Mouse (Mus musculus): Measurements from ENCODE around the gene 1700086D15Rik. TPM values are rescaled to one million over a fixed set of nuclear protein-coding genes. Genes with fewer than 3 reads are reported as not detected.

Gene 1700086D15Rik
- polyA plus RNA-seq, 1 experiment, result not detected

GRCm38 (mm10) chr11:65157966-65158657 is 1.6 kb downstream of the 1700086D15Rik start:
- TF ChIP-seq GATA1 (IDR thresholded peaks at IDR 0.05; ENCODE audit: low read length), result no peak

GRCm38 (mm10) chr11:65153006-65153405 is 6.7 kb downstream of the 1700086D15Rik start:
- TF ChIP-seq GATA1 (IDR thresholded peaks at IDR 0.05; ENCODE audit: low read length), result no peak

GRCm38 (mm10) chr11:65148441-65148840 is 11.2 kb downstream of the 1700086D15Rik start:
- no peak for TF ChIP-seq GATA1 (IDR thresholded peaks at IDR 0.05; ENCODE audit: low read length)

- TF ChIP-seq GATA1 (IDR thresholded peaks at IDR 0.05; ENCODE audit: low read length), result no peak
Observed at GRCm38 (mm10) chr11:65142838-65143417, 16.8 kb downstream of the 1700086D15Rik start.

- TF ChIP-seq GATA1 (IDR thresholded peaks at IDR 0.05; ENCODE audit: low read length), result no peak
Observed at GRCm38 (mm10) chr11:65139030-65139429, 20.7 kb downstream of the 1700086D15Rik start.

GRCm38 (mm10) chr11:65137145-65137652 is 22.5 kb downstream of the 1700086D15Rik start:
- no peak for TF ChIP-seq GATA1 (IDR thresholded peaks at IDR 0.05; ENCODE audit: low read length)

GRCm38 (mm10) chr11:65135251-65135739 is 24.4 kb downstream of the 1700086D15Rik start:
- no peak for TF ChIP-seq GATA1 (IDR thresholded peaks at IDR 0.05; ENCODE audit: low read length)

- no peak for TF ChIP-seq GATA1 (IDR thresholded peaks at IDR 0.05; ENCODE audit: low read length)
Observed at GRCm38 (mm10) chr11:65133661-65134060, 26.0 kb downstream of the 1700086D15Rik start.

GRCm38 (mm10) chr11:65129110-65129509 is 30.6 kb downstream of the 1700086D15Rik start:
- TF ChIP-seq GATA1 (IDR thresholded peaks at IDR 0.05; ENCODE audit: low read length), result no peak

- no peak for TF ChIP-seq GATA1 (IDR thresholded peaks at IDR 0.05; ENCODE audit: low read length)
Observed at GRCm38 (mm10) chr11:65128666-65129065, 31.0 kb downstream of the 1700086D15Rik start.

GRCm38 (mm10) chr11:65126566-65126965 is 33.1 kb downstream of the 1700086D15Rik start:
- TF ChIP-seq GATA1 (IDR thresholded peaks at IDR 0.05; ENCODE audit: low read length), result no peak

GRCm38 (mm10) chr11:65124913-65125418 is 34.7 kb downstream of the 1700086D15Rik start:
- no peak for TF ChIP-seq GATA1 (IDR thresholded peaks at IDR 0.05; ENCODE audit: low read length)

GRCm38 (mm10) chr11:65120276-65120675 is 39.4 kb downstream of the 1700086D15Rik start:
- TF ChIP-seq GATA1 (IDR thresholded peaks at IDR 0.05; ENCODE audit: low read length), result no peak

- TF ChIP-seq GATA1 (IDR thresholded peaks at IDR 0.05; ENCODE audit: low read length), result no peak
Observed at GRCm38 (mm10) chr11:65115811-65116210, 43.9 kb downstream of the 1700086D15Rik start.

GRCm38 (mm10) chr11:65112086-65112485 is 47.6 kb downstream of the 1700086D15Rik start:
- no peak for TF ChIP-seq GATA1 (IDR thresholded peaks at IDR 0.05; ENCODE audit: low read length)

- no peak for TF ChIP-seq GATA1 (IDR thresholded peaks at IDR 0.05; ENCODE audit: low read length)
Observed at GRCm38 (mm10) chr11:65111651-65112050, 48.0 kb downstream of the 1700086D15Rik start.
